Mouse (Mus musculus): ENCODE data around the gene H6pd. TPM values are rescaled to one million over a fixed set of nuclear protein-coding genes. Genes with fewer than 3 reads are reported as not detected.
A peak's percentile ranks its signal among the peaks of the same experiment; 100 is the strongest.

H6pd gene
- polyA plus RNA-seq, 1 experiment from 2014 or later, result 1.9 TPM

GRCm38 (mm10) chr4:149949691-149950090 is 59.1 kb downstream of the H6pd start:
- ATAC-seq, result no peak
- no peak overlapping the region for H3K9ac ChIP-seq (replicated peaks)
- H3K4me2 ChIP-seq (replicated peaks), result no peak overlapping the region
- H3K36me3 ChIP-seq, result no peaks in the 10 kb centered on the region
- H3K4me3 ChIP-seq (replicated peaks), result no peak overlapping the region
- WGBS, result 77% methylated on average over 13 of the region's 13 CpGs
- H3K27me3 ChIP-seq, result peaks cover 42% of the 10 kb centered on the region
- no peaks in the 10 kb centered on the region for H3K9me3 ChIP-seq
- no peak overlapping the region for H3K27ac ChIP-seq
- H3K4me1 ChIP-seq (replicated peaks), result peaks cover 27% of the 10 kb centered on the region

- Histone ChIP-seq H3K27ac (no peak overlapping the region), H3K9ac (replicated peaks) (no peak overlapping the region), H3K9me3 (no peaks in the 10 kb centered on the region), H3K4me1 (replicated peaks) (peaks cover 30% of the 10 kb centered on the region), H3K27me3 (peaks cover 27% of the 10 kb centered on the region), H3K4me3 (replicated peaks) (no peak overlapping the region), H3K4me2 (replicated peaks) (no peak overlapping the region), H3K36me3 (no peaks in the 10 kb centered on the region)
- ATAC-seq, result no peak
- WGBS, result 89% methylated on average over 5 of the region's 5 CpGs
These were observed 60.7 kb downstream of the H6pd start for GRCm38 (mm10) chr4:149948119-149948518.

- no peak overlapping the region for H3K27ac ChIP-seq
- H3K4me3 ChIP-seq (replicated peaks), result no peak overlapping the region
- ATAC-seq, result no peak
- H3K27me3 ChIP-seq, result peaks cover 22% of the 10 kb centered on the region
- H3K36me3 ChIP-seq, result no peaks in the 10 kb centered on the region
- H3K9me3 ChIP-seq, result no peaks in the 10 kb centered on the region
- 87% methylated on average over 5 of the region's 5 CpGs for WGBS
- H3K4me1 ChIP-seq (replicated peaks), result peaks cover 33% of the 10 kb centered on the region
- H3K4me2 ChIP-seq (replicated peaks), result no peak overlapping the region
- no peak overlapping the region for H3K9ac ChIP-seq (replicated peaks)
These were observed 61.4 kb downstream of the H6pd start for GRCm38 (mm10) chr4:149947396-149947795.

- H3K9ac ChIP-seq (replicated peaks), result no peak overlapping the region
- peak; percentile 57; the same call in 1 of the 2 replicates for ATAC-seq
- H3K36me3 ChIP-seq, result no peaks in the 10 kb centered on the region
- WGBS, result 56% methylated on average over 9 of the region's 9 CpGs
- H3K9me3 ChIP-seq, result no peaks in the 10 kb centered on the region
- peaks cover 8% of the 10 kb centered on the region; the same call in 1 of the 2 replicates for H3K27me3 ChIP-seq
- H3K4me3 ChIP-seq (replicated peaks), result no peak overlapping the region
- no peak overlapping the region for H3K4me2 ChIP-seq (replicated peaks)
- no peak overlapping the region for H3K27ac ChIP-seq
- H3K4me1 ChIP-seq (replicated peaks), result peaks cover 33% of the 10 kb centered on the region
These were observed 63.6 kb downstream of the H6pd start for GRCm38 (mm10) chr4:149945194-149945593.

- Histone ChIP-seq H3K4me1 (replicated peaks) (peaks cover 33% of the 10 kb centered on the region), H3K9me3 (no peaks in the 10 kb centered on the region), H3K4me2 (replicated peaks) (no peak overlapping the region), H3K4me3 (replicated peaks) (no peak overlapping the region), H3K36me3 (no peaks in the 10 kb centered on the region), H3K9ac (replicated peaks) (no peak overlapping the region), H3K27me3 (peaks cover 8% of the 10 kb centered on the region; the same call in 1 of the 2 replicates), H3K27ac (no peak overlapping the region)
- WGBS, result 21% methylated on average over 12 of the region's 12 CpGs
- ATAC-seq, result no peak
These were observed 64.6 kb downstream of the H6pd start for GRCm38 (mm10) chr4:149944214-149944613.

DNA sequence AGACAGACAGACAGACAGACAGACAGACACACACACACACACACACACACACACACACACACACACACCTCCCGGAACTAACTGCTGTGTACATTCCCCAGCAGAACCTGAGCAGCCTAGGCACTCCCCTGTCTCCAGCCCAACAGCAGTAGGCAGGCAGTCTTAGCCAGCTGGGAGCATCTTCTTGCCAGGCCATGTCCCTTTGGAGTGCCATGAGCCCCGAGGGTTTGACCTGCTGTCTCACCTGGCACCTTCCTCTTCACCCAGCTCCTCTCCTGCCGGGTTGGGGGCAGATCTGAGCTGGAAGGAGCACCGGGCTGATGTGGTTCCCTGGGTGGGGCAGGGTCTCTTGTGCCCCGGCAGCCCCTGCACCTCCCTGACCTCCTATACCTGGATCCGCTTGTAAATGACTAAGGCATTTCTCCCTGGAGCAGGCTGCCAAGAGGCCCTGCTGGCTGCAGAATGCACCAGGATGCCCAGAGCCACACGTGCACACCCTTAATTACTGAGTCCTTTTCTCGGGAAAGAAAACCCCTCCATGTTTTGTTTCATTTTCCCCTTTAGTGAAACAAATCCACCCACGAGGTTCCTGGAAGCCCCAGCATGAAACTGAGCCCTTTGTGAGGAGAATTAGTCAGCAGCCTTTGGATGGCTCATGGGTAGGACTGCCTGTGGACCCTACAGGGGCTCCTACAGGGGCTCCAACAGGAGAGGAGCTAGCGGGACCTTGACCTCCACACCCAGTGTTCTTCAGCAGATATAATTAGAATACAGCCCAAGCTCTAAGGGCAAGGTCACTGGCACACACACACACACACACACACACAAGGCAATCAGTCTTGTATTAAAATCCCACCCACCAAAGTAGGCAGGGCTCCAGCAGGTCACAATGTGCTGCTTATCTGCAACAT is 65.7 kb downstream of the H6pd start:
- no peaks in the 10 kb centered on the region for H3K9me3 ChIP-seq
- peaks cover 8% of the 10 kb centered on the region; the same call in 1 of the 2 replicates for H3K27me3 ChIP-seq
- H3K27ac ChIP-seq, result no peak overlapping the region
- H3K9ac ChIP-seq (replicated peaks), result peak overlapping the region; percentile 40; the same call in 1 of the 2 replicates
- peaks cover 33% of the 10 kb centered on the region for H3K4me1 ChIP-seq (replicated peaks)
- H3K4me3 ChIP-seq (replicated peaks), result no peak overlapping the region
- WGBS, result 54% methylated on average over 10 of the region's 10 CpGs
- H3K36me3 ChIP-seq, result no peaks in the 10 kb centered on the region
- no peak for ATAC-seq
- H3K4me2 ChIP-seq (replicated peaks), result no peak overlapping the region

DNA sequence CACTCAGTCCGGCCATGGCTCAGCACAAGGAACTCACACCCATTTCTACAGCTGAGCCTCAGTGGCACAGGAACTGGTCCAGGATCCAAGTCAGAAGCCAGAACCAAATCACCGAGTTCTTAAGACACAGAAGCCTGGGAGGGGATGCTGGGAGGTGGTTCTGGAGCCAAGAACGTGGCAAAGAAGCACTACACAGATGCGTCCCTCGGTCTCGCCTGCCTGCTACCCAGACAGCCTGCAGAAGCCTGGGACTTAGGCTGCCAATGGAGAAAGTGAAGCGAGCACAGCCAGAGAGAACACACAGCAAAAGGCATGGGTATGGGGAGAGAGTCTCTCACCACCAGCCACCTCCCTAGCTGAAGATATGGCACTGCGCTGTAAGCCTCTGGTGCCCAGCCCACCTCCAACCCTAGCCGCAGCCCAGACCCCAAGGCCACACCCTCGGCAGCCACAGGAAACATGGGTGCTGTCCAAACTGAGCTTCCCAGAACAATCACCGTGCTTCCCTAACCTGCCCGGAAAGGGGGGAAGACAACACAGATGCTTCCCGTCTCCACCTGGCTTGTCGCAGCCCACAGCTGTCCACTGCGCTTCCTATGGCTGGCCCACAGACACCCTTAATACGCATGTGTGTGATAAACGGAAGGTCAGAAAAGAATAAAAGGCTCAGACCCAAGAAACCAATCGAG is 67.6 kb downstream of the H6pd start:
- Histone ChIP-seq H3K36me3 (no peaks in the 10 kb centered on the region), H3K27ac (no peak overlapping the region), H3K9me3 (no peaks in the 10 kb centered on the region), H3K4me3 (replicated peaks) (no peak overlapping the region), H3K4me1 (replicated peaks) (peaks cover 36% of the 10 kb centered on the region), H3K9ac (replicated peaks) (no peak overlapping the region), H3K4me2 (replicated peaks) (no peak overlapping the region), H3K27me3 (peaks cover 8% of the 10 kb centered on the region; the same call in 1 of the 2 replicates)
- ATAC-seq, result no peak
- 86% methylated on average over 18 of the region's 18 CpGs for WGBS

DNA sequence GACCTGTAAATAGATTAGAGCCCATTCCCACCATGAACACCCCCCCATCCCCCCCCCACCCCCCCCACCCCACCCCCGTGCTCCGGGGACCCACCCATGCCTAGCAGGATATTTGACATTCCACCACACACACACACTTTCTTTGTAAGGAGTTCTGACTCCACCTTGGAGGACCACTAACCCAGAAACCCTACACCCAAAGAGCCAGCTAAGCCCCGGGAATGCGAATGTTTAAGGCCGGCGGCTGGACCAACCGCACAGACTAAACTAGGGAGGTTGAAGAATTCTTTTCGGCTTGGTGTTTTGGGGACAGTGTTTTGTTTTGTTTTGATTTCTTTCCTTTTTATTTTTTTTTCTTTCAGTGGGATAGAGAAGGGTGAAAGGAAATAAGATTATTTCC is 70.1 kb downstream of the H6pd start:
- Histone ChIP-seq H3K4me2 (replicated peaks) (no peak overlapping the region), H3K4me3 (replicated peaks) (no peak overlapping the region)
- 71% methylated on average over 8 of the region's 8 CpGs for WGBS

GRCm38 (mm10) chr4:149936921-149937320 is 71.9 kb downstream of the H6pd start:
- Histone ChIP-seq H3K4me2 (replicated peaks) (no peak overlapping the region), H3K9me3 (no peaks in the 10 kb centered on the region), H3K4me1 (replicated peaks) (peaks cover 3% of the 10 kb centered on the region; the same call in 1 of the 2 replicates), H3K9ac (replicated peaks) (no peak overlapping the region), H3K36me3 (no peaks in the 10 kb centered on the region), H3K27me3 (0 out of 2 replicates have a peak, but pooled peaks cover 6% of the 10 kb centered on the region), H3K27ac (no peak overlapping the region), H3K4me3 (replicated peaks) (no peak overlapping the region)
- ATAC-seq, result no peak
- 63% methylated on average over 5 of the region's 5 CpGs for WGBS

More for the DNA sequence above, 70.1 kb downstream of the H6pd start:
- peaks cover 8% of the 10 kb centered on the region; the same call in 1 of the 2 replicates for H3K27me3 ChIP-seq
- no peaks in the 10 kb centered on the region for H3K36me3 ChIP-seq
- H3K27ac ChIP-seq, result no peak overlapping the region
- no peaks in the 10 kb centered on the region for H3K9me3 ChIP-seq
- no peak for ATAC-seq
- no peak overlapping the region for H3K9ac ChIP-seq (replicated peaks)
- peaks cover 12% of the 10 kb centered on the region for H3K4me1 ChIP-seq (replicated peaks)

- Histone ChIP-seq H3K9ac (replicated peaks) (no peak overlapping the region), H3K4me3 (replicated peaks) (no peak overlapping the region), H3K27me3 (0 out of 2 replicates have a peak, but pooled peaks cover under 1% of the 10 kb centered on the region), H3K9me3 (no peaks in the 10 kb centered on the region), H3K36me3 (no peaks in the 10 kb centered on the region), H3K4me1 (replicated peaks) (peaks cover 3% of the 10 kb centered on the region; the same call in 1 of the 2 replicates), H3K27ac (no peak overlapping the region), H3K4me2 (replicated peaks) (no peak overlapping the region)
- WGBS, result 87% methylated on average over 6 of the region's 6 CpGs
- ATAC-seq, result no peak
These were observed 73.4 kb downstream of the H6pd start for GRCm38 (mm10) chr4:149935470-149935869.

GRCm38 (mm10) chr4:149933519-149934245 is 75.1 kb downstream of the H6pd start:
- no peak overlapping the region for H3K27ac ChIP-seq
- no peak overlapping the region for H3K9ac ChIP-seq (replicated peaks)
- ATAC-seq, result no peak
- no peaks in the 10 kb centered on the region for H3K36me3 ChIP-seq
- H3K4me3 ChIP-seq (replicated peaks), result no peak overlapping the region
- no peaks in the 10 kb centered on the region for H3K27me3 ChIP-seq
- WGBS, result 90% methylated on average over 16 of the region's 16 CpGs
- H3K4me2 ChIP-seq (replicated peaks), result no peak overlapping the region
- H3K4me1 ChIP-seq (replicated peaks), result peaks cover 3% of the 10 kb centered on the region; the same call in 1 of the 2 replicates
- H3K9me3 ChIP-seq, result no peaks in the 10 kb centered on the region

Measured in midbrain, embryonic 13.5 days (tissue).